Mouse (Mus musculus) brown adipose tissue, adult 24 weeks (tissue): ENCODE data around the gene Arl10. TPM values are rescaled to one million over a fixed set of nuclear protein-coding genes. Genes with fewer than 3 reads are reported as not detected.
"Not testable (repeated sequence)": the region's sequence is repeated elsewhere in the genome, so short reads cannot be mapped to it uniquely, and the experiment has no call there.

Experiments used
- H3K27ac ChIP-seq: fragments of 200-500 bp; replicated peaks from 2 replicates; pipeline ENCODE4 v1.5.1; 2012; ENCODE audit warnings: low read depth, mild to moderate bottlenecking, low read length
- H3K4me1 ChIP-seq: fragments of 200-500 bp; 2 replicates; pipeline ENCODE4 v1.6.1; 2012; ENCODE audit warnings: low read length, mixed read lengths; ENCODE audit not compliant: control insufficient read depth, insufficient read depth, insufficient read length
- H3K4me3 ChIP-seq: fragments of 200-500 bp; 2 replicates; pipeline ENCODE4 v1.5.1; 2012; ENCODE audit warnings: low read depth, mild to moderate bottlenecking, low read length, moderate library complexity; ENCODE audit not compliant: insufficient read depth
- polyA plus RNA-seq: library from polyadenylated mRNA; stranded (reverse); fragments of >200 nt; gene quantifications from 2 replicates; pipeline ENCODE4 v1.2.4, GENCODE M21; 2012; ENCODE audit not compliant: missing spikeins, insufficient read depth, insufficient read length

Gene Arl10
- polyA plus RNA-seq, 1 experiment, result 3.7 TPM

GRCm38 (mm10) chr13:54596107-54596690, 21.4 kb downstream of the Arl10 start:
- H3K27ac ChIP-seq, result no peak overlapping the region; the same call in 1 of the 2 replicates
- H3K4me3 ChIP-seq, result no peak overlapping the region
- peaks cover 9% of the 10 kb centered on the region for H3K4me1 ChIP-seq

GRCm38 (mm10) chr13:54596870-54597269, 22.1 kb downstream of the Arl10 start:
- Histone ChIP-seq H3K4me1 (peaks cover 6% of the 10 kb centered on the region), H3K4me3 (no peak overlapping the region), H3K27ac (no peak overlapping the region)

DNA sequence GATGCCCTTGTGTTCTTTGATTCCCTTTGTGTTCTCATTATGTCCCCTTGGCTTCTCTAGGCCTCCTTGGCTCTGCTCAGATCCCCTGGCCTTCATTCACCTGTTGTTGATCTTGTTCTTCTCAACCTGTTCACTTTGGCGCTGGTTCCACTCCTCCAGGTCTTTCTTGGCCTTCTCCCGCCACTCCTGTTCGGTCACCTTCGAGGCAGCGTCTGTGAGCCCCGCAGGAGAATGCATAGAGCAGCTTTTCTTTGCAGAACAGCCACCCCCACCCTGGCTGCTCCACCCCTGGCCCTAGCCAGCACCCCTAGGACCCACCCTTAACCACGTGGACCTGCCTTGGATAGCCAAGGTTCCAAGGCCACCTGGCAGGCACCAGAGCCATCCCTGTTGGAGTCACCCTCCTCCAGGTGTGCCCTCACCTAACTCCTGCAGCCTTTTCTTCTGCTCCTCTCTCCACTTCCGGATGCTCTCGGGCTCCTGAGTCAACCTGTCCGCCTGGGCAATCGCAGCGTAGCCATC, 23.9 kb downstream of the Arl10 start:
- peaks cover 8% of the 10 kb centered on the region for H3K4me1 ChIP-seq
- no peak overlapping the region for H3K4me3 ChIP-seq
- H3K27ac ChIP-seq, result no peak overlapping the region

GRCm38 (mm10) chr13:54602639-54603111, 27.9 kb downstream of the Arl10 start:
- Histone ChIP-seq H3K27ac (no peak overlapping the region), H3K4me1 (peaks cover 7% of the 10 kb centered on the region), H3K4me3 (no peak overlapping the region)

DNA sequence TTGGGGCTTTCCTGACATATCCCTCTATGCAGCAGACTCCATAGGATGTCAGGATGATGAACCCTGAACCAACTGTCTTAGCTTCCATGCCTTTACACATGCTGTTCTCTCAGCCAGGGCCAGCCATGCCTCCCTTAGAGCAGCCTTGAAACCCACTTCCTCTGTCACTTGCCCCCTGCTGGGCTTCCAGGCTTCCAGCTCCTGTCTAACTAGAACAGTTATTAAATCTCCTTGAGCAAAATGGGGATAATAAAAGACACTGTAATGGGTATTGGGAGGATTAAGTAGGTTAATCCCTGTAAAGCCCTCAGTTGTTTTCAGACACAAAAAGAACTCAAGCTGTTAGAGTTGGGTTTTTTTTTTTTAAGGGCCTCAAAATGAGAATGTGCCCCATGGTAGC, 28.7 kb downstream of the Arl10 start:
- H3K27ac ChIP-seq, result no peak overlapping the region
- H3K4me3 ChIP-seq, result no peak overlapping the region

DNA sequence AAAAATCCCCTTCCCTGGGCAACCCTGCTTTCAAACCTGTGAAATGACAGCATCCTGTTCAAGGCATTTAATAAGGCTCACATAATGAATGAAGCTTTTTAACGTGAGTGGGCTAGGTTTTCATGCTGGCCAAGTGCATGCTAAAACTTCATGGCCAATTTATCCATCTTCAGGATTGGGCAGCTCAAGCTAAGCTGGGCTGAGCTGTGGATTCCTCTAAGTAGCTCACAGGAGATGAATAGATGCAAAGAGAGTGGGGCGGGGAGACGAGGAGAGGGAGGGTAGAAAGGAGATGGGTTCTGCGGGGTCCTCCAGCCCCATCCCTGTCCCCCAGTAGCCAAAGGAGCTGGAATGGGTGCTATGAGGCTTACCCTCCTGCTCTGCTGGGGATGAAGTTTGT, 29.4 kb downstream of the Arl10 start:
- Histone ChIP-seq H3K4me3 (no peak overlapping the region), H3K27ac (peak overlapping the region; percentile 89; the same call in 1 of the 2 replicates), H3K4me1 (peaks cover 7% of the 10 kb centered on the region)

More for the DNA sequence above, 28.7 kb downstream of the Arl10 start:
- H3K4me1 ChIP-seq, result peaks cover 7% of the 10 kb centered on the region

GRCm38 (mm10) chr13:54605426-54605825, 30.6 kb downstream of the Arl10 start:
- no peak overlapping the region; the same call in 1 of the 2 replicates for H3K4me3 ChIP-seq
- H3K27ac ChIP-seq, result peak overlapping the region; percentile 89
- peaks cover 10% of the 10 kb centered on the region for H3K4me1 ChIP-seq

GRCm38 (mm10) chr13:54607204-54607603, 32.4 kb downstream of the Arl10 start:
- Histone ChIP-seq H3K4me1 (peaks cover 10% of the 10 kb centered on the region), H3K4me3 (no peak overlapping the region), H3K27ac (no peak overlapping the region)

GRCm38 (mm10) chr13:54608002-54608401, 33.2 kb downstream of the Arl10 start:
- peaks cover 10% of the 10 kb centered on the region for H3K4me1 ChIP-seq
- H3K27ac ChIP-seq, result no peak overlapping the region
- H3K4me3 ChIP-seq, result no peak overlapping the region

DNA sequence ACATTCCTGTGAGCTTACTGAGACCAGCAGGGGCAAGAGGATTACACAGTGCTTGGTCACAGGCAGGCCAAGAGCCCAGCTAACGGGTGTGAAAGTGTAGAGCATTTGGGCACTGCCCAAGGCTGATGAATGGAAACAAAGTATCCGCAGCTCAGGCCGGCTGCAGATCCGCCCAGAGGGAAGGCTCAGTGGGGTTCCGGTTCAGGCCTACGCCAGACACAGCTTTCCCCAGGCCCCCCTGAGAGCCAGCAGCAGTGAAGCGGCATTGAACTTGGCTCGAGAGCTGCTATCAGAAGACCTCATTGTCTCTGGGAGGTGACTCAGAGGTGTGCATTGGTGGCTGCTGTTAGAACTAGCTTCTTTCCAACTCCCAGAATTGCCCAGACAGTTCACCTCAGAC, 33.9 kb downstream of the Arl10 start:
- Histone ChIP-seq H3K27ac (peak overlapping the region; percentile 8; the same call in 1 of the 2 replicates), H3K4me1 (peaks cover 8% of the 10 kb centered on the region), H3K4me3 (peak overlapping the region; percentile 8; the same call in 1 of the 2 replicates)

GRCm38 (mm10) chr13:54609301-54609700, 34.5 kb downstream of the Arl10 start:
- Histone ChIP-seq H3K27ac (no peak overlapping the region), H3K4me1 (peaks cover 3% of the 10 kb centered on the region), H3K4me3 (peak overlapping the region; percentile 8; the same call in 1 of the 2 replicates)

GRCm38 (mm10) chr13:54610613-54610971, 35.8 kb downstream of the Arl10 start:
- peak overlapping the region; percentile 75 for H3K27ac ChIP-seq
- peaks cover 3% of the 10 kb centered on the region; the same call in 1 of the 2 replicates for H3K4me1 ChIP-seq
- peak overlapping the region; percentile 80 for H3K4me3 ChIP-seq

DNA sequence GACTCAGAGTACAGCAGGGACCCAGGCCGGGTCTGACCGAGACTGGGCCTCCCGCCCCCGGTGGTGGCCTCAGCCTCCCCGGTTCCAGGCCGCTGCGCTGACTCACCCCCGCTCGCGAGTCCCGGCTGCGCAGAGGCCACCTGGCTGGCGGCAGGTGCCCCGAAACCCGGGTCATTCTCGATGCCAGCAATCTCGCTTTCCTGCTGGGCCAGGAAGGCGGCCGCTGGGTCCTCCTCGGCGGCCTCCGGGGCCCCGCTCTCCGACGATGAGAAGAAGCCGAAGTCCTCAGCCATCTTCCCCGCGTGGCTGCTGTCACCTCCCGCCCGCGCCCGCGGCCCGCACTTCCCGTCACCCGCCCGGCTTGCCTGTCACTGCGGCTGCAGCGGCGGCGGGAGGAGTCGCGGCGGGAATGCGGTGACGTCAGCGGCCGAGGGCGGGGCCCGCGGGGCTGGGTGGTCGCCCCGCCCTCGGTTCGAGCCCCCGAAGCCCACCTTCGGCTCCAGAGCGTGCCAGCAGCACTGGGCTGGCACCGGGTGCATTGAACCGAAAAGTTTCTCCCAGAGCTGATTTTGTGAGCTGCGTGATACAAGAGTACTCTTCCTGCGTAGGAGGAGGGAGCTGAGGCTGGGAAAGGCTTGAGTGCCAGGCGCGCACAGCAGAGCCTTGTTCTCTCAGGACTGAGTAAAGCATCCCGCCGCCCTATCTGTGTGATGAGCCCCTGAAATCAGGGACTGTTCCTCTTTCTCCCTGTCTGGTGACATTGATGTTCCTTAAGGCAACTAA, 36.3 kb downstream of the Arl10 start, which contains the start of gene Cltb:
Gene Cltb (minus strand): TSS at position 373 of the 783 bp plus-strand sequence.
- peak within 1 kb of the TSS; percentile 87 for H3K27ac ChIP-seq
- peak within 1 kb of the TSS; percentile 80 for H3K4me3 ChIP-seq
- H3K4me1 ChIP-seq, result peaks cover 3% of the 10 kb centered on the region; the same call in 1 of the 2 replicates

DNA sequence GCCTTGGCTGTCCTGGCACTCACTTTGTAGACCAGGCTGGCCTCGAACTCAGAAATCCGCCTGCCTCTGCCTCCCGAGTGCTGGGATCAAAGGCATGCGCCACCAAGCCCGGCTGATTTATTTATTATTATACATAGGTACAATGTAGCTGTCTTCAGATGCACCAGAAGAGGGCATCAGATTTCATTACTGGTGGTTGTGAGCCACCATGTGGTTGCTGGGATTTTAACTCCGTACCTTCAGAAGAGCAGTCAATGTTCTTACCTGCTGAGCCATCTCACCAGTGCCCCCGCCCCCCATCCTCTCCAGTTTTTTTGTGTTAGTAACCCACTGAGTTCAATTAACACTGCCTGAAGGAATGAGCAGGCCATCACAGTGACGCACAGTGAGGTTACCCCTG, 38.3 kb downstream of the Arl10 start:
- H3K4me3 ChIP-seq, H3K27ac ChIP-seq, H3K4me1 ChIP-seq: not testable (repeated sequence)

- H3K4me3 ChIP-seq, result no peak overlapping the region
- no peaks in the 10 kb centered on the region for H3K4me1 ChIP-seq
- no peak overlapping the region for H3K27ac ChIP-seq
These were observed 41.5 kb downstream of the Arl10 start for GRCm38 (mm10) chr13:54616307-54616706.
